Mouse (Mus musculus) forebrain, embryonic 14.5 days (tissue): Measurements from ENCODE around the gene Ccdc3. TPM values are rescaled to one million over a fixed set of nuclear protein-coding genes. Genes with fewer than 3 reads are reported as not detected.
A peak's percentile ranks its signal among the peaks of the same experiment; 100 is the strongest.

Experiments
- ATAC-seq: fragments of 200-750 bp; cut with Nextera tagmentation; 2 replicates; pipeline ENCODE4 v1.8.0; 2017; ENCODE audit warnings: mild to moderate bottlenecking, moderate library complexity
- DNase-seq: peaks from one replicate; pipeline ENCODE4 v3.0.0-alpha.2; 2015; ENCODE audit warnings: low spot score
- H3K27ac ChIP-seq: fragments of 300-500 bp; sonication (generic); 2 replicates; pipeline ENCODE4 v1.5.1; 2014; ENCODE audit warnings: low read depth, mild to moderate bottlenecking, control low read depth, low read length, moderate library complexity
- H3K27me3 ChIP-seq: fragments of 300-500 bp; sonication (generic); replicated peaks from 2 replicates; pipeline ENCODE4 v1.6.1; 2014; ENCODE audit warnings: low read length, control low read depth, mixed read lengths; ENCODE audit not compliant: control insufficient read depth, insufficient read depth
- H3K36me3 ChIP-seq: fragments of 300-500 bp; sonication (generic); 2 replicates; pipeline ENCODE4 v1.6.1; 2014; ENCODE audit warnings: low read length, control low read depth; ENCODE audit not compliant: control insufficient read depth, insufficient read depth
- H3K4me1 ChIP-seq: fragments of 300-500 bp; sonication (generic); 2 replicates; pipeline ENCODE4 v1.6.1; 2014; ENCODE audit warnings: antibody characterized with exemption, low read length, control low read depth; ENCODE audit not compliant: control insufficient read depth, insufficient read depth
- H3K4me2 ChIP-seq: fragments of 300-500 bp; sonication (generic); 2 replicates; pipeline ENCODE4 v1.6.1; 2014; ENCODE audit warnings: mild to moderate bottlenecking, control low read depth, low read length
- H3K4me3 ChIP-seq: fragments of 300-500 bp; sonication (generic); 2 replicates; pipeline ENCODE4 v1.5.1; 2014; ENCODE audit warnings: low read depth, low read length, control low read depth
- H3K9ac ChIP-seq: fragments of 300-500 bp; sonication (generic); 2 replicates; pipeline ENCODE4 v1.6.1; 2014; ENCODE audit warnings: mild to moderate bottlenecking, low read length, control low read depth, moderate library complexity
- H3K9me3 ChIP-seq: fragments of 300-500 bp; sonication (generic); replicated peaks from 2 replicates; pipeline ENCODE4 v1.6.1; 2016; ENCODE audit warnings: low read length, control low read depth, mixed read lengths; ENCODE audit not compliant: control insufficient read depth
- WGBS: fragments of 180-500 bp; shearing (Covaris S2); extraction: QIAGEN DNeasy Blood & Tissue Kit; methylation state at CpG from one replicate; pipeline ENCODE4 v1.1.7; 2014; 5-methylcytosine and 5-hydroxymethylcytosine counted together
- polyA plus RNA-seq: library from polyadenylated mRNA; unstranded; fragments of >200 nt; fragmentation: Nextera tagmentation; extraction: Ambion mirVana; gene quantifications from 2 replicates; pipeline ENCODE4 v1.2.1, GENCODE M21; 2014

The Ccdc3 gene
- polyA plus RNA-seq, 1 experiment from 2014 or later = 2.2 TPM

- Histone ChIP-seq H3K36me3 (no peaks in the 10 kb centered on the region), H3K4me1 (no peaks in the 10 kb centered on the region), H3K9me3 (no peaks in the 10 kb centered on the region), H3K27me3 (no peaks in the 10 kb centered on the region), H3K4me2 (no peak overlapping the region), H3K27ac (peak overlapping the region; percentile 39; the same call in 1 of the 2 replicates), H3K4me3 (no peak overlapping the region), H3K9ac (no peak overlapping the region)
- DNase-seq (peak; percentile 87), ATAC-seq (peak; percentile 78; the same call in 1 of the 2 replicates)
- 69% methylated on average over 12 of the region's 12 CpGs for WGBS
Observed at GRCm38 (mm10) chr2:5249969-5250368, 112.4 kb downstream of the Ccdc3 start.

GRCm38 (mm10) chr2:5258250-5258649 lies 120.7 kb downstream of the Ccdc3 start:
- 97% methylated on average over 3 of the region's 3 CpGs for WGBS
- Histone ChIP-seq H3K4me2 (no peak overlapping the region), H3K9ac (no peak overlapping the region), H3K9me3 (no peaks in the 10 kb centered on the region), H3K27me3 (no peaks in the 10 kb centered on the region), H3K4me1 (peaks cover 3% of the 10 kb centered on the region; the same call in 1 of the 2 replicates), H3K36me3 (no peaks in the 10 kb centered on the region), H3K4me3 (no peak overlapping the region), H3K27ac (no peak overlapping the region)
- DNase-seq (no peak), ATAC-seq (no peak)

GRCm38 (mm10) chr2:5262279-5262678 lies 124.7 kb downstream of the Ccdc3 start:
- WGBS = 41% methylated on average over 2 of the region's 2 CpGs
- no peaks in the 10 kb centered on the region for H3K36me3 ChIP-seq
- peak; percentile 72; the same call in 1 of the 2 replicates for ATAC-seq
- peaks cover 3% of the 10 kb centered on the region; the same call in 1 of the 2 replicates for H3K4me1 ChIP-seq
- DNase-seq = peak; percentile 91
- no peak overlapping the region for H3K9ac ChIP-seq
- H3K27me3 ChIP-seq = no peaks in the 10 kb centered on the region
- H3K4me3 ChIP-seq = no peak overlapping the region
- no peak overlapping the region for H3K27ac ChIP-seq
- H3K9me3 ChIP-seq = no peaks in the 10 kb centered on the region
- H3K4me2 ChIP-seq = no peak overlapping the region

- ATAC-seq = no peak
Observed at GRCm38 (mm10) chr2:5267980-5268379, 130.4 kb downstream of the Ccdc3 start.

More at GRCm38 (mm10) chr2:5267980-5268379, 130.4 kb downstream of the Ccdc3 start:
- H3K4me1 ChIP-seq = no peaks in the 10 kb centered on the region
- no peaks in the 10 kb centered on the region for H3K9me3 ChIP-seq
- no peaks in the 10 kb centered on the region for H3K27me3 ChIP-seq
- WGBS = 94% methylated on average over 2 of the region's 2 CpGs
- H3K27ac ChIP-seq = no peak overlapping the region
- H3K9ac ChIP-seq = no peak overlapping the region
- no peaks in the 10 kb centered on the region for H3K36me3 ChIP-seq
- H3K4me2 ChIP-seq = no peak overlapping the region
- no peak overlapping the region for H3K4me3 ChIP-seq
- no peak for DNase-seq

Other genes starting within 250 kb of the Ccdc3 start
- 52.0 and 54.6 TPM in 2 replicates for gene Phyh, start 218.8 kb upstream of the Ccdc3 start, polyA plus RNA-seq
- gene Ucma, start 161.7 kb upstream of the Ccdc3 start, polyA plus RNA-seq = 0.34 and 0.48 TPM in 2 replicates
- 14.8 and 17.9 TPM in 2 replicates for gene Mcm10, start 125.0 kb upstream of the Ccdc3 start, polyA plus RNA-seq
- 4.5 and 6.8 TPM in 2 replicates for gene Optn, start 73.7 kb upstream of the Ccdc3 start, polyA plus RNA-seq